Mouse (Mus musculus): ENCODE measurements around the gene Vgll4.

The Vgll4 gene

DNA sequence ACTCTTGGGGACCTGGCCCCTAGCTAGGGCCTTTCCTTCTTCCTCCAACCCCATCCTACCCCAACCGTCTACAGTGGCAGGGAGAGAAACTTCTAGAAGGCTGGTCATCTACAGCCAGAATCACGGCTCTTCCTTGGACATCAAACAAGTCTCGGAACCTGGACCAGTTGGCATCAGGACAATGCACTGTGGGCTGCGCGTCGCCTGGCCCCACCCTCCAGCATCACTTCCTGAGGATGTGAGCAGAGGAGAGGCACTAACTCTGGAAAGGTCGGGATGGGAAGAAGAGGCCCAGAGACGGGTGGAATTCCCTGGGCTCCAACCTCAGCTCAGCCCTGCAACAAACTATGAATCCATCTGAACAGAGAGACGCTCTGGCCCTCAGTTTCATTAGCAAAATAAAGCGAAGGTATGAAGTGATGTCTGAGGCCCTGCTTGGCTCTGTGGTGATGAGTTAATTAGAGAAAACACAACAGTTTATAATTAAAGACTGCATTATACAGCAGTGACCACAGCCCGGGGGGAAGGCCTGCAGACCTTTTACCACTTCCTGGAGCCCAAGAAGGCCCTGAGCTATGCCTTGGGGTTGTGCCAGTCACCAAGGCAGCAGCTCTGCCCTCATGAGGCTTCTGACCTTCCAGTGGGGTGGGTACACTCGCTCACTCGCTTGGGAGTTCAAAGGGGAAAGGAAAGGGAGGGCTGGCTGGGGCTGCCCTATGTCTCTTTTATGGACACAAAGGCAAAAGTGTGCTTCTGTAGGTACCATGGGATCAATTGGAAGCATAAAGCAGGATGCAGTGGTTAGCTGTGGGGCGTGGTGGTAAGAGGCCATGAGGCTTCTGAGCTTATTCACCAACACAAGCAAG lies 51.8 kb downstream of the Vgll4 start:
- DNase-seq, result peak; percentile 72 to 76

DNA sequence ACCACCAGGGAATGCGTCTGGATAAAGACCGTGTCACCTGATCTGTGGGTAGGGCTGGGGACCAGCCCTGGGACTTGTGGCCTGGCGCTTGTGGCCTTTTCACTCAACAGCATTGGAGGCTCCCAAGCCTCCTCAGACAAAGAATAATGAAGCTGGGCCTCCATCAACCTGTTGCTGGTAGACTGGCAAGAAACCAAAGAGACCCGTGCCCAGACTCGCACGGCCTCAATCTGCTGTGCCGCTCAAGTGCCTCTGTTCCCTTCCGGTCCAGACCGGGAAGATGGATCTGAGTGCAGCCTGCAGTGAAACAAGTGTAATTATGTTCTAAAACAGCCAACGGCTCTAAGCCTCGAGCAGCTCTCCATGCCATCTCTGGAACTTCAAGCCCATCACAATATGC lies 52.7 kb downstream of the Vgll4 start:
- no peak for DNase-seq

DNA sequence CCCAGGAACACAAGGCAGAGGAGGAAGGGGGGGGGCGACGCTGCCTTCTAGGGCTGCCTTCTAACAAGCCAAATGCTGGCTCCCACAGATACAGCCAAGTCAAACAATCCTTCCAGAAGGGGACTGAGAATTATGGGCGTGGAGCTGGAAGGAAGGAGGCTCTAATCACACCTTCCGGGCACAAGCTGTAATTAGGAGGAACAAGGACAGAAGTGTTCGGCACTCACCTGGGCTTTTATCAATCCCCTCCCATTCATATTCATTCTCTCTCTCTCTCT lies 53.1 kb downstream of the Vgll4 start:
- peak in 1 of 2 experiments; percentile 34 for DNase-seq

DNA sequence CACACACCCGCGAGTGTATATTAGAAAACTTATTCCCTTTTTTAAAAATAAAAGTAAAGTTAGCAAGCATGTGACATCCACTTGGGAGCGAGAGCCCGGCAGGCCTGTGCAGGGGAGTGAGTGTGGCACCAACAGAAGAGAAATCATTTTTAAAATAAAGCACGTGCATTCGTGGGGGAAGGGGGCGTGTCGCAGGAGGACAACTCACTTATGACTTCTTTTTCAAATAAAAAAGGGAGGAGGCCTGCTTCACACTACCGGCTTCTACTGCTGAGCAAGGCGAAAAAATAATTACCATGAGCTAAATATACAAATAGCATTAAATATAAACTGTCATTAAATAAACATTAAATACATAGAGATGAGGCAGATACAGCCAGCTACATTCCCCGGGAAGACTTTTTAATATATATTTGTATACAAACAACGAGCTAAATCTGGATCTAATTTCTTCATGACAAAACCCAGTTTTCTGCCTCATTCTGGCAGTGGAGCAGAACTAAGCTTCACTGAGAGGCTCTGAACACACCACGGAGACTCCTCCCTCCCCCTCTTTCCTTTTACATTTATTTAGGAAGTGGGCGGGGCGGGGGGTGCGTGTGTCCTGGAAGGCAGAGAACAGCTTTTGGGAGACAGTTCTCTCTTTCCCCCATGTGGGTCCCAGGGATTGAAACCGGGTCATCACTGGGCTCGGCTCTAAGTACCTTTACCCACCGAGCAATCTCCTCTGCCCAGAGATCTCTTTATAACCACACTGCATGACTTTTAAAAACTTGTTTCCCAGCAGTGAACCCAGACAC lies 53.7 kb downstream of the Vgll4 start:
- DNase-seq, result peak in 1 of 2 experiments; percentile 41

DNA sequence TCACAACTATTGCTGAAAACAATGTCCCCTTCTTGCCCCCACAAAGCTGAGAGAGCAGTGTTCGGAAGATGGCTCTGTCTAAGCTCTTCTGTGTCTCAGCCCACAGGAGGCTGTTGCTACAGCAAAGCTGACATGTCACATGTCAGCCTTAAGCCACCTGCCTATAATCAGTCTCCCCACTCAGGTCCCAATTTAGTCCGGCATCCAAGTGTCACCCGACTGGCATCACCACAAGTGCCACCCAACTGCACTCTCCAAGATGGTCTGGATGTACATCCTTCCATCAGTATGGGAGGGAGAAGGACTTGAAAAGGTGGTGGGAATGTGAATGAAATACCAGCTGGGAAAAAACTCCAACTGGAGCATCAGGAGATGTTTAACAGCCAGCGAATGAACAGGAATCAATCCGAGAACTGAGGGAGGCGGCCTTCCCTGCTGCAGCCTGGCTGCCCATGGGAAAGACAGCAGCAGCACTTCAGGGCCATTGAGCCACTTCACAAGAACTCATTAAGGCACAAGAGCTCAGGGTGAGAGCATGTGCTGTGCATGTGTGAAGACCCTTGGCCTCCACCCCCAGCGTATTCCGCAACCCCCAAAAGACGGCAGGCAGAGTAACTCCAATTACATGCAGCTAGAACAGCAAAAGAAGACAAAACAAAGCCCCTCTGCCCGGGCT lies 55.6 kb downstream of the Vgll4 start:
- no peak for DNase-seq

DNA sequence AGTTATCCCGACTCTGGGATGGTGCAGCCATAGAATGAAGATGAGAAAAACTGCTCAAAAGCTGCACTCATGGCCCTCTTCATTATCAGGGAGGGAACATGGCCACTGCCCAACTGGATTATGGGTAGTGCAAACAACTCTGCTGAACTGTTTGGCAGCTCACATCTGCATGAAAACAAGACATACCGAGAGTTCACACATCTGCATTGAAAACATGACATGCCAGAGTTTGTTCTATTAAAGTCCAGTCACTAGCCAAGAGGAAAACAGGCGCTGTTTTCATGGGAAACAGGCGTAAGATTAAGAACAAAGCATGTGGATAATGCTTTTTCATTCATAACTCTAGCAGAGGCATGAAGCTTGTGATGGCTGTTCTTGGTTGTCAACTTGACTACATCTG lies 56.7 kb downstream of the Vgll4 start:
- no peak for DNase-seq

DNA sequence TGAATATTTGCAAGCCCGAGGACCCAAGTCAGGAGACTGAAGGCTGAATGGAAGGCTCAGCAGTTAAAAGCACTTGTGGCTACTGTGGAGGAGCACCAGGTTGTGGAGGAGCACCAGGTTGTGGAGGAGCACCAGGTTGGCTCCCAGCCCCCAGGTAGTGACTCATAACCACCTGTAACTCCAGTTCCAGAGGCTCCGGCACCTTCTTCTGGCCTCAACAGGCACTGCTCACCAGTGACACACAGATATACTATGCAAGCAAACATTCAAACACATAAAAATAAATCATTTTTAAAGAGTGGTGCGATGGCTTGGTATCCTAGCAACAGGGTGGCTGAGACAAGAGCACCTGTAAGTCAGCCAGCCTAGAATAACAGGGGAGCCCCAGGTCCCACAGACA lies 58.3 kb downstream of the Vgll4 start:
- no peak for DNase-seq

DNA sequence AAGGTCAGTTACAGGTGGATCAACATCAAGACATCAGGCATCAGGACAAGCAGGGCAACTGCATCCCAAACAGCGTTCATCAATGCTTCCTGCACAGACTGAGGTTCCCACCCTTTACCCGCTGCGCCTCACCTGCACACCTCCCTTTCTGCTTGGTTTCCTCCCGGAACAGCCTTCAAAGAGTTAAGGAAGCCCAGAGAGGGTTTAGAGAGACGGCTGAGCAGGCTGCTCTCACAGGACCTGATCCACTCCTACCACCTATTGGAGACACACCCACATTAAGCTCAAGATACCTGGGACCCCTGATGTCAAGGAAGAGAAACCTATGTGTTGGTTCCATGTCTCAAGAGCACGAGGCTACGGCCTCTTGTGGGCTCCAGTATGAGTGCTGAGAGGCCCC lies 60.0 kb downstream of the Vgll4 start:
- DNase-seq, result no peak

DNA sequence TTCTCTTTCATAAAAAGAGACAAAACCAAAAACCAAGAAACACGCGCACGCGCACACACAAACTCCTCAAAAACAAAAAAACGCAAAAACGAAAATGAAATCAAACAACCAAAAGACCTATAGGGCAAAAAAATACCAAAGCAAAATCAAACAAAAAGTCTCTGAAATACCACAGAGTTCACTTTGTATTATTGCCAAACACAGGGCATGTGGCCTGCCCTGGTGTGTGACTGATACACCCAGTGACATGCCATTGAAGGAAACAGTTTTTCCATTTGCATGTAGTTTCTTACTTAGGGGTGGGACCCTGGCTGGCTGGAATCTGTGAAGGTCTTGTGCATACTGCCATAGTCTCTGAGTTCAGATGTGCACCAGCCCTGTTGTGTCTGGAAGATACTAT lies 62.3 kb downstream of the Vgll4 start:
- DNase-seq, result no peak

DNA sequence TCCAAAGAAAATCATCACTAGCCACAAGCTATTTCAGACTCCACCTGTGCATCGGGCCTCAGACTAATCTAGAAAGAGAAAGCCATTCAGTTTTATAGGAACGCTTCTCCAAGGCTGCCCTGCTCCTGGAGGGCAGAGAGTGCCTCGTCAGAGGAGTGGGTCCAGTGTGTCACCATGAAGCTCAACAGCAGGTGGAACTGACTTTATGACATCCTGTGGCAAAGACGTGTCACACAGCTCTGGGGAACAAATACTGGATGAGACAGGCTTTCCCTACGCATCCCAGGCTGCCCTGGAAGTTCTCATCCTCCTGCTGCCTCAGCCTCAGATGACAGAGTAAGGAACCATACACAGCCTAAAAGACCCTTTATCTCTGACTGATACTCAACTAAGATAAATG lies 63.6 kb downstream of the Vgll4 start:
- DNase-seq, result no peak

DNA sequence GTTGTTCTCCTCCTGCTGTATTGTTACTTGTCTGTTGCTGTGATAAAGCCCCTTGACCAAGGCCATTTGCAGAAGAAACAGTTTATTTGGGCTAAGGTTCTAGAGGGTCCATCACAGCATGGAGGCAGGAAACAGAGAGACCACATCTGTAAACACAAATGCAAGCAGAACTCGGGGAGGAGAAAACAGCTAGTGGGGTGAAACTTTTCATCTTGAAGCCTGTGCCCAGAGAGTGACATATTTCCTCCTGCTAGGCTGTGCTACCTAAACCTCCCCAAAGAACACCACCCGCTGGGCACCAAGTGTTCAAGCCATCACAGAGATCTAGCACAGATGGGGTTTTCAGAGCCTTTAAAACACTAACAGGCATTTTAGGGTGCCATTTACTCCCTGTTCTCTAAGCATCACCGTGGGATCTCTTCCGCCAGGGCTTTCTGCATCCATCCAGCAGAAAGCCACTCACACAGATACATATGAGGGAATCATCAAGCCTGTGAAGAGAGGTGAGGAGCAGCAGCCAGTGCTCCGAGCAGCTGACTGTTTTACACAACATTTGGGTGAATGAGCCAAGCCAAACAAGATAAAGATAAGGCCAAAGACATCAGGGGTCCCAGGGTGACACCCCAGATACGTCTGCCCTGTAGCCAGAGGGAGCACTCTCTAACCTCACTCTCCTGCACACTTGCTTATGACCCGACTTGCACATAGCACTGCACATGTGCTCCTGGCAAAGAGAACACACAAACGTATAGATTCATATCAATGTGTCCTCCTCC lies 64.4 kb downstream of the Vgll4 start:
- DNase-seq, result no peak

DNA sequence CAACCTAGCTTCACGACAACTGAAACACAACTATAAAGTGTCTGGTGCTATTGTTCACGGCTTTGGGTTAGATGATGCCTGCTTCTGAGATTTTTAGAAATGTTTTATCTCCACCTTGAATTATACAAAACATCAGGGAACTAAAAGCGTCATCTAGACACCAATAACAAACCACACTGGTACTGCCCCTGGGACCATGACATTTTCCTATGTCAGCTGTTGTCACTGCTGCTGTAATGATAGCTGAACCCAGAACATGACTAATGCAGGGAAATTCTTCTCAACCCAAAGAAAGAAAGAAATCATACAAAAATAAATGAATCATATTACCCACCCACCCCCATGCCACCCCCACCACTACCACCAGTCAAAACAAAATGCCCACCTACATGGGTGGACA lies 65.0 kb downstream of the Vgll4 start:
- no peak for DNase-seq

DNA sequence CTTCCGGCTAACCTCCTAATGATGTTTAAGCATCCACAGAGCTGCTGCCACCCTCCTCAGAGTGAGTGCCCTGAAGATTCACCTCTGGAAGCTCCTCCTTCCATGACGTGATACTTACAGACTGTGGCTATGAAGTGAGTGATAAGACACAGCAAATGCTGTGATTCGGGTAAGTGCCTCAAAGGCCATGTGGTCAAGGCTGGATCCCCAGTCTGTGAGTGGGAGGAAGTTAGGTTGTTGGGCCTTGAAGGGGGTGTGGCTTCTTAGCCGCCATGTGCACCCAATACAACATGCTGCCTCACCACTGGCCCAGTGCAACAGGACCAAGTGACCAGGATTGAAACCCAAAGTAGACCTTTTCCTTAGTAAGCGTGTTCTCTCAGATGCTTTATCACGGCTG lies 65.6 kb downstream of the Vgll4 start:
- no peak for DNase-seq

DNA sequence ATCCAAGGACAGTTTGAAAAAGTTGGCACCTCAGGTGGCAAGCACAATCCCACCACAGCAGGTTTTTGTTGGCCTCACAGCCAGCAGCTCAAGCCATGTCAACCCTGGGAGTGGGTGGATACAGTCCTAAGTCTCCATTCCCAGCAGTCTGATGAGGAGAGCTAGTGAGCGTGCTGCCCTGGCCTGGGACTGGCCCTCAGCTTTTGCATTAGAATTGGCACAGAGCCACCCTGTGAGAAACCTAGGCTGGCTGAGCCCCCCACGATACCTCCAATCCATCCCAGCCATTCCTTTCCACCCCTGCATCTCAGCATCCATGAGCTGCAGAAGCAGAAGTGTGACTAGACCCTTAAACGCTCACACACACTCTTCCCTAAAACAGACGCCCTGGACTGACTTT lies 67.9 kb downstream of the Vgll4 start:
- no peak for DNase-seq

DNA sequence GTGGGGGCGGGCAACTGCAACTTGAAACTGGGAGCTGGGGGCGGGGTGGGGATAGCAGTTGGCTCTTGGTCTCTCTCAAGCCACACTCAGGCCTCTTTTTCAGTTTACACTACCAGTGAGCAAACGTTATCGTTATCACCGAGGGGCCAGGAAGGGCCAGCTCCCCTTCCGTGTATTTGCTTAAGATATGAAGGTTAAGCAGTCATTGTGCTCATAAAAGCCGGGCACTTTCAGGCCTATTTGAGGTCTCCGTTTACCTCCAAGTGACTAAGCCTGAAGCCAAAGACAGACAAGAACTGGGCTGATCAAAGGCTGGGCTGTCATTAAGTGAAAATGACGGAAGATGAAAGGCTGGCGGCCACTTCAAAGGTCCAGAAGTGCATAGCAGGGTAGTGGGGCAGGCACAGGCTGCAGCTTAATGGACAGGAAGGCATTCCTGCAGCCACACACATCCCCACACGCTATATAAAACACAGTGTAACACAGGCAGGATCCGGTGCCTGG lies 68.4 kb downstream of the Vgll4 start:
- no peak for DNase-seq

DNA sequence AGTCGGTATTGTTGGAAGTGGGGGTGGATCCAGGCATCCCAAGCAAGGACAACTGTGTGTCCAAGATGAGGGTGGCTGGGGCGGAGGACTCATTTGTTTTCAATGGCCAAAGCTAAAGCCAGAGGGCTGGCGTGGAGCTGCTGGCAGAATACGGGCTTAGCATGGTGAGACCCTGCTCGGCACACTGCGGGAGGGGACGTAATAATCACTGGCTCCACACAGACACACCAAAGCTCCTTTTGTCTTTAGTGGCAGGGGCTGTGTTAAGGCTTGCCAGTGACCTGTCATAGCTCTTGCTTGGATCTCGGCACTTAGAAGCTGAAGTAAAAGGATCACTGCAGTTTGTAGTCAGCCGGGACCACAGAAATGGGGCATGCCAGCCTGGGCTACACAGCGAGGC lies 69.6 kb downstream of the Vgll4 start:
- DNase-seq, result no peak

DNA sequence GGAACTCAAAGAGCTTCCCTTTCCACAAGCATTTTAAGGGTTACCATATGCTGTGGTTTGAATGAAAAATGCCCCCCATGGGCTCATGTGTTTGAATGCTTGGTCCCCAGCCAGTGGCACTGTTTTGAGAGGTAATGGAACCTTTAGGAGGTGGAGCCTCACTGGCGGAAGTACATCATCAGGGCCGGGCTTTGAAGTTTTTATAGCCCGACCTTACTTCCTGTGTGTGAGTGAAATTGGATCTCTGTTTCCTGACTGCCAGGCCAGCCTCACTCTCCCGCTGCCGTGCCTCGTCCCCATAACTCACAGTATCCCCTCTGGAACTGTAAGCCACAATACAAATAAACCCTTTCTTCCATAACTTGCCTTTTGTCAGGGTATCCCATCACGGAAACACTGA lies 70.1 kb downstream of the Vgll4 start:
- DNase-seq, result no peak

DNA sequence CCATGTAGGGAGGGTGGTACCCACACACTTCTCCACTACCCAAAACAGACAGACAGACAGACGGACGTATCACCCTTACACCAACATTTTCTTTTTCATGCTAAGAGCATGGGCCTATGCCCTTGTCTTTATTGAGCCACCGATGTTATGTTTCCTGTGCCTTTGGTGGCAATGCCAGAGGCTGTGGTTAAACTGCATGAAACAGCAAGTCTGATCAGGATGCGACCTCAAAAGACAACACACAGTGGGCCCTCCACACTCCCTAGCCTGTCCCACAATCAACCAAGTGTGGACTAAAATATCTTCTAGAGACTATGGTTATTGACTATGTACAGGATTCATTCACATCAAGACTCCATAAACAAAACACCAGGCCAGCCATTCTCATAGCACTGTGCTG lies 70.8 kb downstream of the Vgll4 start:
- DNase-seq, result no peak

DNA sequence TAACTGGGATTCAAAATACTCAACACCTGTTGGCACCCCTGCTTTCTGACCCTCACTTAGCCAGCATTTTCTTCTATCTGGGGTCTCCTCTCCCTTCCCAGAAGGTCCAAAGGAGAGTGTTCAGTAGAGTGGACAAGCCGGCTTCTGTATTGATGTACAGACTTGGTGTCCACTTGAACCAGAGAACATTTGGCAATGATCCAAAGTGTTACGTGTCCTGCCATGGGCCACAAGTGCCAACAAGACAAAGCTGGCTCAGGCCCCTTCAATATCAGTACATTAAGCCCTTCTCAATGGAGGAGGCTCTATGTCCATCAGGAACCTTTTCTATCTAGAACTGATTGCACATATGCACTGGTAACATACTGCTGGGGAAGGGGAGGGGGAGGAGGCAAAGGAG lies 73.5 kb downstream of the Vgll4 start:
- peak in 1 of 2 experiments; percentile 65 for DNase-seq

DNA sequence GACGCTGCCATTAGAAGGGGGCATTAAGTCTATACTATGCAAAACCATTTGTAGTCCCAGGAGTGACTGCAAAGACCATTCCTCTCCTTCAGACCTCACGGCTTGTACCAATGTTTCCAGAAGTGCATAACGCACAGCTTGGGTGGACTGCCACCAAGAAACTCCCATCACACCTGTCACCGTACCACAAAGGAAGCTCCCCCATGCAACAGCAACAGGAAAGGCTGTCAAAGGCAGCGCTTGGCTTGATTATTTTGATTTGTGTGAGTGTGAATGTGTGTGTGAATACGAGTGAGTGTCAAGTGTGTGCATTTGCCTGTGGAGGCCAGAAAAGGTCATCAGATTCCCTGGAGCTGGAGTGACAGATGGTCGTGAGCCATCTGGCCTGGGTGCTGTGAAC lies 74.6 kb downstream of the Vgll4 start:
- DNase-seq, result no peak

DNA sequence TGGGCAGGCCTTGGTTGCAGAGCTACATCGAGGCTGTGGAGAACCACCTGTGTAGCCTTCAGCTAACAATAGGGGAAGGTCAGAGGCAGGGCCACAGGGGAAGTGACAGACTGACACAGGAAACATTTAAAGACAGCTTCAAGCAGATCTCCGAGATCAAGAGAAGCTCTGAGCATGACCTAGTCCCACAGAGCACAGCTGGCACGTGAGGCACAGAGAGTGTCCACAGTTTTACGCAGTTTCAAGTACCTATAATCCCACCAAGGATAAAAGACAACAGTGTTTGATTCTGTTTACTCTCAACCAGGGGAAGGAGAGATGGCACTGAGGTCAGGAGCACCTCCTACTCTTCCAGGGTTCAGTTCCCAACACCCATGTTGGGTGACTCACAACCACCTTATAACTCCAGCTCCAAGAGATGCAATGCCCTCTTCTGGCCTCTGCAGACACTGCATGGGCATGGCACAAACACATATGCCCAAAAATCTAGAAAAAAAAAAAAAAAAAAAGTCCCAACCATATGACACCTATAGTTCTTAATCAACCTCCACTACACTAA lies 75.2 kb downstream of the Vgll4 start:
- no peak for DNase-seq

DNA sequence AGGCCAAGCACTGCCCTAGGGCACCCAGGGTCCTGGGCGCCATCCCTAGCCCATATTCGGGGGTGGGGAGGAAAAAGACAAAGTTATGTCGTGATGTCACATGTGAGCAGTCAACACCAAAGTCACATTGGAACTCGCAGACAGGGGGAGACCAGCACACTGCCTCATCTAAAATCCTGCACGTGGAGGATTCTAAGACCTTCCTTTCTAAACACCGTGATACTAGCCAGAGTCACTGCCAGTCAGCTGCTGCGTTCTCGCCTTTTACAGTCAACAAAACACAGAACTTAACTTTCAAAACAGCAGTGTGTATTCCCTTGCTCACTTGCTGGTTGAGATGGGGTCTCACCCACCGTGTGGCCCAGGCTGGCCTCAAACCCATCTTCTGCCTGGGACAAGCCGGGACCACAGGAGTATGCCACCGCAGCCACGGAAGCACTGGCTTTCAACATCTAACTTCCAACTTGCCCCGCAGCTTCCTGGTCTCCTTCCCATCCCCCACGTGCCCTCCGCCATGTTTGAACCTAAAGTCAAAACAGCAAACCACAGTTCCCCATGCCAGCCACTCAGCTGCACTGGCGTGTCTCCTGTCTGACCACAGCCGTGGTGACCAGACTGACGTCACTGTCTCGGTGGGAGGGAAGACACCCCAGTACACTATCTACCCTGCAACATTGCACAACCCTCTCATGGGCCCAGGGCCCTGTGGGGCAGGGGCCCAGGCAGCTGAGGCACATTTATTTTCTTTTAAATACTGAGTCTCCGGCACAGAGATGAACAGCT lies 76.2 kb downstream of the Vgll4 start:
- DNase-seq, result peak; percentile 60 to 67

Data from kidney, postnatal 36 days (tissue).